Mouse (Mus musculus) kidney, adult 11 months (tissue): Measurements from ENCODE around the gene Zbtb3.

Experiments
- DNase-seq: peaks from one replicate; pipeline ENCODE4 v3.0.0; 2022

Zbtb3 gene

GRCm38 (mm10) chr19:8841012-8841411 lies 38.7 kb downstream of the Zbtb3 start:
- no peak for DNase-seq

- no peak for DNase-seq
These were observed 40.6 kb downstream of the Zbtb3 start for GRCm38 (mm10) chr19:8842961-8843360.

- DNase-seq: peak; percentile 44
These were observed 42.2 kb downstream of the Zbtb3 start for GRCm38 (mm10) chr19:8844371-8845129.

GRCm38 (mm10) chr19:8848356-8848755 lies 46.0 kb downstream of the Zbtb3 start:
- DNase-seq: no peak

GRCm38 (mm10) chr19:8850402-8850901 lies 48.1 kb downstream of the Zbtb3 start, which contains the start of gene Lrrn4cl:
Lrrn4cl (plus strand) TSS chr19:8850768.
- DNase-seq: no peak

GRCm38 (mm10) chr19:8851639-8852038 lies 49.3 kb downstream of the Zbtb3 start:
- DNase-seq: no peak

GRCm38 (mm10) chr19:8852236-8852928 lies 50.0 kb downstream of the Zbtb3 start:
- no peak for DNase-seq

GRCm38 (mm10) chr19:8853117-8853516 lies 50.8 kb downstream of the Zbtb3 start:
- no peak for DNase-seq
